Mouse (Mus musculus) heart, adult 10 weeks (tissue): ENCODE measurements around the gene Sod2. TPM values are rescaled to one million over a fixed set of nuclear protein-coding genes. Genes with fewer than 3 reads are reported as not detected.

ENCODE experiments used
- polyA plus RNA-seq: library from polyadenylated mRNA; stranded (reverse); fragments of 350-450 nt; fragmentation: Illumina TruSeq; extraction: RNeasy Lipid Tissue Mini Kit (QIAGEN cat#74804); gene quantifications from one replicate; pipeline ENCODE4 v1.2.3, GENCODE M21; 2014; ENCODE audit warnings: low read depth, low replicate concordance

Sod2 gene
- polyA plus RNA-seq = 703 TPM

GRCm38 (mm10) chr17:13006546-13006945 is at the start of gene Sod2:
Gene Sod2, plus strand, starts transcription at chr17:13006846.

GRCm38 (mm10) chr17:12960331-12960873 is 46.2 kb upstream of the Sod2 start, which contains the start of gene Acat2:
Gene Acat2, minus strand, starts transcription at chr17:12960747.

GRCm38 (mm10) chr17:12994069-12994468 is 12.6 kb upstream of the Sod2 start, which contains the start of gene Wtap:
Gene Wtap, minus strand, starts transcription at chr17:12994169.

GRCm38 (mm10) chr17:13052124-13052813 is 45.6 kb downstream of the Sod2 start, which contains the start of gene Gpr31b:
Gene Gpr31b, minus strand, starts transcription at chr17:13052296.

GRCm38 (mm10) chr17:13060804-13061203 is 54.2 kb downstream of the Sod2 start, which contains the start of gene Tcp10b:
Gene Tcp10b, plus strand, starts transcription at chr17:13061104.

Other genes starting within 250 kb of the Sod2 start
- 54.0 TPM for gene Igf2r, start 237.2 kb upstream of the Sod2 start, polyA plus RNA-seq
- gene Mas1, start 138.7 kb upstream of the Sod2 start, polyA plus RNA-seq = 1.4 TPM
- gene Mrgprh, start 130.8 kb upstream of the Sod2 start, polyA plus RNA-seq = 7.3 TPM
- gene Pnldc1, start 96.6 kb upstream of the Sod2 start, polyA plus RNA-seq = 1.6 TPM
- gene Tcp1, start 91.1 kb upstream of the Sod2 start, polyA plus RNA-seq = 166 TPM
- gene Mrpl18, start 90.5 kb upstream of the Sod2 start, polyA plus RNA-seq = 171 TPM
- gene Acat3, start 66.2 kb upstream of the Sod2 start, polyA plus RNA-seq = 0.52 TPM
- 6.1 TPM for gene Acat2, start 46.1 kb upstream of the Sod2 start, polyA plus RNA-seq
- gene Wtap, start 12.7 kb upstream of the Sod2 start, polyA plus RNA-seq = 43.6 TPM
- not detected for gene Gpr31b, start 45.5 kb downstream of the Sod2 start, polyA plus RNA-seq
- gene Tcp10b, start 54.3 kb downstream of the Sod2 start, polyA plus RNA-seq = not detected
- gene Unc93a, start 125.0 kb downstream of the Sod2 start, polyA plus RNA-seq = not detected
- gene Smok2a, start 214.3 kb downstream of the Sod2 start, polyA plus RNA-seq = not detected
- not detected for gene Smok2b, start 223.4 kb downstream of the Sod2 start, polyA plus RNA-seq